Mouse (Mus musculus) thymus, adult 2 months (tissue): ENCODE measurements around the gene Etfdh. TPM values are rescaled to one million over a fixed set of nuclear protein-coding genes. Genes with fewer than 3 reads are reported as not detected.

Experiments
- DNase-seq: peaks from one replicate; pipeline ENCODE4 v3.0.0; 2021
- H3K27ac ChIP-seq: fragments of 200-500 bp; 2 replicates; pipeline ENCODE4 v1.5.1; 2012; ENCODE audit warnings: low read length, control low read depth; ENCODE audit not compliant: control insufficient read depth, insufficient read depth
- H3K27me3 ChIP-seq: fragments of 200-500 bp; 2 replicates; pipeline ENCODE4 v1.6.1; 2012; ENCODE audit warnings: mild to moderate bottlenecking, low read length, moderate library complexity, mixed read lengths; ENCODE audit not compliant: control insufficient read depth, insufficient read depth
- H3K36me3 ChIP-seq: fragments of 200-500 bp; 2 replicates; pipeline ENCODE4 v1.6.1; 2012; ENCODE audit warnings: mild to moderate bottlenecking, low read length, moderate library complexity; ENCODE audit not compliant: control insufficient read depth, insufficient read depth
- H3K4me1 ChIP-seq: fragments of 200-500 bp; replicated peaks from 2 replicates; pipeline ENCODE4 v1.6.1; 2012; ENCODE audit warnings: low read length; ENCODE audit not compliant: control insufficient read depth, insufficient read depth
- H3K4me3 ChIP-seq: fragments of 200-500 bp; 2 replicates; pipeline ENCODE4 v1.5.1; 2012; ENCODE audit warnings: mild to moderate bottlenecking, low read length, control low read depth, moderate library complexity; ENCODE audit not compliant: control insufficient read depth, insufficient read depth
- CTCF ChIP-seq: fragments of 200-500 bp; IDR thresholded peaks from 2 replicates; pipeline ENCODE4 v1.5.1; 2012; ENCODE audit warnings: mild to moderate bottlenecking, control low read depth, low read length, moderate library complexity, borderline replicate concordance; ENCODE audit not compliant: control insufficient read depth, poor library complexity, insufficient read depth; ENCODE audit errors: extremely low read depth
- POLR2A ChIP-seq: fragments of 200-500 bp; IDR thresholded peaks from 2 replicates; pipeline ENCODE4 v1.6.1; 2012; ENCODE audit warnings: mild to moderate bottlenecking, low read length, control low read depth, moderate library complexity; ENCODE audit not compliant: control insufficient read depth, poor library complexity, insufficient read depth; ENCODE audit errors: extremely low read depth
- WGBS: fragments of 180-500 bp; shearing (Covaris S2); methylation state at CpG from one replicate; pipeline ENCODE4 v1.1.7; 2018; 5-methylcytosine and 5-hydroxymethylcytosine counted together
- polyA plus RNA-seq: library from polyadenylated mRNA; depleted of rRNA; stranded (reverse); fragments of >200 nt; gene quantifications from 2 replicates; pipeline ENCODE4 v1.2.3, GENCODE M21; 2012

The Etfdh gene
- polyA plus RNA-seq, 1 experiment: 61.3 TPM

DNA sequence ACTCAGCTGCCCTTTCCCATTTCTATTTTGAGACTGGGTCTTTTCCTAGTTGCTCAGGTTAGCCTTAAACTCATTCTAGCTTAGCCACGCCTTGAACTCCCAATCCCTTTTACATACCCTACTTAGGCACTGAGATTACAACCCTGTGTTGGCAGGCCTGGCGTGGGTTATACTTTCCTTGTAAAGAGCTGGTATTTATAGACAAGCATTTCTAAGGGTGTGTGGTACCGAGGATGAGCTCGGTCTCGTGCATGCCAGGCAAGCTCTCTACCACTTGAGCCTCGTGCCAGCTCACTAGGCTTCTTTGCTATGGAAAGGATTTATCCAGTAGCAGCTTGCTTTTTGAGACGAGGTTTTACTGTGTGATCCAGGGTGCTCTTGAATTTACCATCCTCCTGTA is 33.8 kb downstream of the Etfdh start:
- DNase-seq: no peak
- Histone ChIP-seq H3K27me3 (no peaks in the 10 kb centered on the region), H3K36me3 (peaks cover 57% of the 10 kb centered on the region), H3K4me1 (no peaks in the 10 kb centered on the region), H3K27ac (no peak overlapping the region), H3K4me3 (no peak overlapping the region)
- TF ChIP-seq POLR2A (no peak), CTCF (no peak)
- WGBS: 96% methylated on average over 7 of the region's 7 CpGs

DNA sequence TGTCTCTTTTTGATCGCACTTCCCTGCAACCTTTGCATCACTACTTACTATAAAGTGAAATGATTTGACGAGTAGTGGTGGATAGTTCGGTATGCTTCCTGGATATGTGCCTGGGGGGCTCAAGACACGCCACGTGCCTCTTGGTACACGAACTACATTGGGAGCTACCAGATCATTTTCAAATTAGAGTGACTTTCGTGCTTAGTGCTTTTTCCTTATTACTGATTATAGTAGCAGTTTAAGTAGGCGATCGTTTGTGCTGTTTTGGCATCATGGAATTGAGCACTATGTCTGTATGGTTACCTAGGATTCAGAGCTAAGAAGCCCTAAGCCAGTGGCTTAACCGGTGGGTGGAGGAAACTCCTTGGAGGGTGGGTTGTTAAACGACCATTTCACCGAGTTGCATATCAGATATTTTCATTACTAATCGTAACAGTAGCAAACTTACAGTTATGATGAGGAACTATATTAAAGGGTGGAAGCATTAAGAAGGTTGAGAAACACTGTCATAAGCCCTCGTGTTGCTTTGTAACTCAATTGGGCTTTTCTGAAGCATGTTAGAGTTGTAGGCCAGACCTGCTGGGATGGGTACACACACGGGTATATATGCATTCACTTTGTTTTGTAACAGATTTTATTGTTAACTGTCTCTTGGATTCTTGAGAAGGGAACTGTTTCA is 37.4 kb downstream of the Etfdh start:
- peaks cover 29% of the 10 kb centered on the region for H3K36me3 ChIP-seq
- TF ChIP-seq POLR2A (no peak), CTCF (no peak)
- H3K27ac ChIP-seq: 0 out of 2 replicates have a peak overlapping the region, but pooled peaks have one; percentile 9
- H3K4me1 ChIP-seq: no peaks in the 10 kb centered on the region
- H3K27me3 ChIP-seq: no peaks in the 10 kb centered on the region
- no peak for DNase-seq
- H3K4me3 ChIP-seq: peak overlapping the region; percentile 98
- under 1% methylated on average over 15 of the region's 15 CpGs for WGBS

DNA sequence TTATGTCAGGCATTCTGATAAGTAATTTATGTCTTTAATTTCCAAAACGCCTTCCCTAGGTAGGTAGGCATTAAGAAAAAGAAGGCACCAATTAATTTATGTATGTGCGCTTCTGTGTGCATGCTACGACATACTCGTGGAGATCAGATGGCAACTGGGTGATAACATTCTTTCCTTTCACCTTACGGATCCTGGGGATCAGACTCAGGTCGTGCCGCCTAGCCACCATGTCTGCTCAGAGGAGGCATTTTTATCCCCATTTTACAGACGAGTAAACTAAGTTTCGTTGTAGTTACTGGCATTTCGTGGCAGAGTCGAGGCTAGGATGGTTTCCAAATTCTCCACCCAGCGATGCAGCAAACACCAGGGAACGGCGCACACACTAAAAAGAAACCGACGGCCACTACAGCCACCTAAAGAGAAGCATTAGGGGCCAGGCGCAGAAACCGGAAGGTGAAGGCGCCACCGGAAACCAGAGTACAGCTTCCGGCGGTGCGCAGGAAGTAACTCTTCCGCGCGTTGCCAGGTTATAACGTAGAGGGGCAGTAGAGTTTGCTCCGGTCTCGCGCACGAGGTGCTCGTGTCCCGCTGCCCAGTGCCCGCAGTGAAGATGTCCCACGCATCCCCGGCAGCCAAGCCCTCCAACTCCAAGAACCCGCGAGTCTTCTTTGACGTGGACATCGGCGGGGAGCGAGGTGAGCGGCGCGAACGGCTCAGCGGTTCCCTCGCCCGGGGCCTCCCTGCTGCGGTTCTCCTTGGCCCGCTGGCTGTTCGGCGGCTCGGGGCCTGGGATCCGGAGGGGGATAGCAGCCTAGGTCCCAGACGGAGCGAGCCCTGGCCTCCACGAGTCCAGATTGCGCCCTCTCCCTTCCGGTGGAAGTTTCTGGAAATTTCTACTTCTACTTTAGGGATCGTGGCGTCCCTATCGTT is 38.2 kb downstream of the Etfdh start, which contains the start of gene Ppid:
TSS of gene Ppid (plus strand) at position 480 of the 930 bp plus-strand sequence.
- Histone ChIP-seq H3K4me1 (no peaks in the 10 kb centered on the region), H3K27ac (0 out of 2 replicates have a peak within 1 kb of the TSS, but pooled peaks have one; percentile 17), H3K4me3 (peak within 1 kb of the TSS; percentile 98), H3K27me3 (no peaks in the 10 kb centered on the region), H3K36me3 (peaks cover 21% of the 10 kb centered on the region)
- TF ChIP-seq POLR2A (peak; percentile 76), CTCF (0 out of 2 replicates have a peak, but pooled peaks have one; percentile 36)
- WGBS: 3% methylated on average over 63 of the region's 63 CpGs
- peak; percentile 74 for DNase-seq

DNA sequence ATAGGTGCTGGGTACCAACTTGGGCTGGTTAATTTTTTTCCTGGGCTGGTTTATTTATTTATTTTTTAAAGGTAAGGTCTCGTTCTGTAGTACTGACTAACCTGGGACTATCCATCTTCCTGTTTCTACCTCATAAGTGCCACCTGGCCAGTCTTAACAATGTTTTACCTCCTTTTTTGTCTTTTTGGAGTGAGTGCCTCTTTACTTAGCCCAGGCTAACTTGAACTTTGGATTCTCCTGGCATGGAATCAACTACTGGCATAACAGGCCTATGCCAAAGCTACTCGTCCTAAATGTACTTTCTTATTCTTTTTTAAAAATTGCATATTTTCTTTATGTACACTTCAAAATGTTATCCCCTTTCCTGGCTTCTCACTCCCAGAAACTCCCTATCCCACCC is 39.6 kb downstream of the Etfdh start:
- TF ChIP-seq POLR2A (no peak), CTCF (no peak)
- no peaks in the 10 kb centered on the region for H3K27me3 ChIP-seq
- H3K27ac ChIP-seq: no peak overlapping the region
- WGBS: 93% methylated on average over 2 of the region's 2 CpGs
- H3K36me3 ChIP-seq: peaks cover 12% of the 10 kb centered on the region
- no peak overlapping the region for H3K4me3 ChIP-seq
- no peak for DNase-seq
- no peaks in the 10 kb centered on the region for H3K4me1 ChIP-seq

DNA sequence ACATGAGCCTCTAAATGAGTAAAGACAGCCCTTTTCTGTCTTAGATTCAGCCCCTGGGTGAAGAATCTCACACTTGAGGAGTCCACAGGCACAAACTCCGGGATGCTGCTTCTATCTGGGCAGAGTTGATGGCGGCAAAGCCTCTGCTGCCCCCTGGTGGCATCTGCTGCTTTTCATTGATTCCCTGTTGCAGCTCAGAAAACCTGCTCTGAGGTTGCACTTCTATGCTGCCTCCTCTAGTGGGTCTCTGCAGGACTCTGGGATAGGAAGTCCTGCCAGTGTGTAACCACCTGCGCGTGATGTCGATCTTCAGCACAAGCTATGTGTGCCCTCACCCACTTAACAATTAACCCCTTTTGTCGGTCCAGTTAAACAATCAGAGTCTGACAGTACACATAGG is 42.5 kb downstream of the Etfdh start:
- TF ChIP-seq CTCF: peak; percentile 89
- TF ChIP-seq POLR2A: no peak
- WGBS: 1% methylated on average over 6 of the region's 6 CpGs
- Histone ChIP-seq H3K4me3 (no peak overlapping the region), H3K4me1 (no peaks in the 10 kb centered on the region), H3K36me3 (no peaks in the 10 kb centered on the region), H3K27ac (no peak overlapping the region), H3K27me3 (no peaks in the 10 kb centered on the region)
- DNase-seq: peak; percentile 87

DNA sequence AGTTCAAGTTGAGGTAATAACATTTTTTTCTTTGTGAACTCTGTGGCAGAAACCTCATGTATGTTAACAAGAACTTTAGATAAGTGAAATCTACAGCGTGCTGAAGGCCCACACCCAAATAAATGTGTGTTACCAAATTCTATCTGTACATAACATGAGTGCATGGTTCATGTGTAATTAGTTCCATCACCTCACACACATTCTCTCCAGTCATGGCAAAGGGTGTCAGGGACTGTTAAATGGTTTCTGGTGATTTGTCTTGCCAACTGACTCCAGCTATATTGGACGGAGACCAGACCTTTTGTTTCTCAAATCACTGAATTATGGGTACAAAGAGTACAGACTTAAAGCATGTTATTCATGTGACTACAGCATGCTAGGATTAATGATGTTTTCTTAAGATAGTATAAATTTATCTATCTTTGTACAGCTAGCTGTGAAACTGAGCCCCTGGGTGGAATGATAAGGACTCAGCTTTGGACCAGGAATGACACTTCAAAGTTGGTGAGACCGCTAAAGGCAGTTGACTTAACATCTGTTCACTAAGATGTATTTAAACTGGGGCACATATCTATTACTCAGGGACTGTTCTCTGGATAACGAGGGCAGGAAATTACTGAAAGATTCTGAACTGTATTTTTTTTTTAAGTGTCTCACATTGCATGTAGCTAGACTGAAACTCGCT is 49.3 kb downstream of the Etfdh start:
- Histone ChIP-seq H3K36me3 (no peaks in the 10 kb centered on the region), H3K4me3 (no peak overlapping the region), H3K27ac (no peak overlapping the region), H3K27me3 (no peaks in the 10 kb centered on the region), H3K4me1 (no peaks in the 10 kb centered on the region)
- DNase-seq: no peak
- TF ChIP-seq POLR2A (no peak), CTCF (no peak)
- WGBS: 93% methylated on average over 5 of the region's 5 CpGs
